Mouse (Mus musculus) C2C12 (cell line): Measurements from ENCODE around the gene Mphosph9.

Source experiments
- CTCF ChIP-seq: IDR thresholded peaks from one replicate; pipeline ENCODE4 v1.5.1; 2011; ENCODE audit not compliant: control insufficient read depth, insufficient read depth, insufficient read length
- MAX ChIP-seq: IDR thresholded peaks from one replicate; pipeline ENCODE4 v1.6.1; 2011; ENCODE audit warnings: mild to moderate bottlenecking, control low read depth

- TF ChIP-seq CTCF, result no peak
- no peak for TF ChIP-seq MAX
Observed at GRCm38 (mm10) chr5:124315941-124316340, 11.8 kb downstream of the Mphosph9 start.
